Mouse (Mus musculus): ENCODE measurements around the gene Cdk14.

GRCm38 (mm10) chr5:4803708-4804107 is 616.4 kb downstream of the Cdk14 start:
- TF ChIP-seq CTCF (IDR thresholded peaks at IDR 0.05; ENCODE audit: insufficient read depth, low read depth, low read length), result no peak
- TF ChIP-seq POLR2A (IDR thresholded peaks at IDR 0.05; ENCODE audit: insufficient read depth, low read depth, low read length), result no peak

Data from olfactory bulb, adult 2 months (tissue).